Mouse (Mus musculus): ENCODE measurements at regions not wholly inside any gene's neighbourhood (a gene's known extent, or its start where the extent isn't known, plus 50 kb on each side); places are given as distances from the start of the nearest gene placed in this dataset.

DNA sequence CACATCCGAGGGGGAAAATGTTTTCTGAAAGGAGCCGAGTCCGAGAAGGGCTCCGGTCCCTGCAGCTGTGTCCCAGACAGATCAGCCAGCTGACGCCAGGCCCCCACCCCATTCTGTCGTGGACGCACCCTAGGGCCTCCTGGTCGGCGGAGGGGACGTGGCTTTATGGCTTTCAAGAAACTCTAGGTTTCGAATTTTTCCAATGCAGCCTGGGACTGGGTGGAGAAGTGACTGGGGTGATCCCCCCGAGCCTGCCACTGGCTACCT is 63.2 kb downstream of the Tmem174 start:
- no peak for TF ChIP-seq CTCF (IDR thresholded peaks at IDR 0.05; ENCODE audit: extremely low read depth, insufficient read length, insufficient replicate concordance, low read depth, low read length)
- TF ChIP-seq POLR2A (IDR thresholded peaks at IDR 0.05; ENCODE audit: low read depth, low read length), result no peak

All from small intestine, adult 2 months (tissue).